Mouse (Mus musculus) heart, postnatal 0 days (tissue): Measurements from ENCODE around the gene Otogl. TPM values are rescaled to one million over a fixed set of nuclear protein-coding genes. Genes with fewer than 3 reads are reported as not detected.
"Not testable (repeated sequence)": the region's sequence is repeated elsewhere in the genome, so short reads cannot be mapped to it uniquely, and the experiment has no call there.

ENCODE experiments used
- ATAC-seq: fragments of 200-750 bp; cut with Nextera tagmentation; 2 replicates; pipeline ENCODE4 v1.8.0; 2017; ENCODE audit warnings: low read depth, moderate number of reproducible peaks, moderate library complexity; ENCODE audit not compliant: insufficient read depth
- DNase-seq: peaks from one replicate; pipeline ENCODE4 v3.0.0-alpha.2; 2016; ENCODE audit warnings: low spot score
- H3K27ac ChIP-seq: fragments of 300-500 bp; sonication (generic); 2 replicates; pipeline ENCODE4 v1.5.1; 2014; ENCODE audit warnings: low read depth, mild to moderate bottlenecking
- H3K27me3 ChIP-seq: fragments of 300-500 bp; sonication (generic); 2 replicates; pipeline ENCODE4 v1.6.1; 2014; ENCODE audit warnings: low read length, mixed read lengths; ENCODE audit not compliant: control insufficient read depth, insufficient read depth
- H3K36me3 ChIP-seq: fragments of 300-500 bp; sonication (generic); replicated peaks from 2 replicates; pipeline ENCODE4 v1.6.1; 2014; ENCODE audit warnings: low read length, mixed read lengths; ENCODE audit not compliant: control insufficient read depth, insufficient read depth
- H3K4me1 ChIP-seq: fragments of 300-500 bp; sonication (generic); 2 replicates; pipeline ENCODE4 v1.6.1; 2014; ENCODE audit warnings: antibody characterized with exemption; ENCODE audit not compliant: control insufficient read depth, insufficient read depth
- H3K4me2 ChIP-seq: fragments of 300-500 bp; sonication (generic); 2 replicates; pipeline ENCODE4 v1.6.1; 2014; ENCODE audit warnings: low read depth, mild to moderate bottlenecking, low read length, moderate library complexity
- H3K4me3 ChIP-seq: fragments of 300-500 bp; sonication (generic); 2 replicates; pipeline ENCODE4 v1.5.1; 2014; ENCODE audit warnings: low read depth, low read length
- H3K9ac ChIP-seq: fragments of 300-500 bp; sonication (generic); replicated peaks from 2 replicates; pipeline ENCODE4 v1.6.1; 2014; ENCODE audit warnings: low read depth, low read length, mixed read lengths
- H3K9me3 ChIP-seq: fragments of 300-500 bp; sonication (generic); replicated peaks from 2 replicates; pipeline ENCODE4 v1.6.1; 2016; ENCODE audit warnings: low read length; ENCODE audit not compliant: control insufficient read depth
- CTCF ChIP-seq: IDR thresholded peaks from 2 replicates; pipeline ENCODE4 v1.5.1; 2016; ENCODE audit warnings: antibody characterized with exemption, control low read depth, low read depth
- EP300 ChIP-seq: IDR thresholded peaks from 2 replicates; pipeline ENCODE4 v1.6.1; 2016; ENCODE audit warnings: antibody characterized with exemption, low read depth
- WGBS: fragments of 180-500 bp; shearing (Covaris S2); extraction: QIAGEN DNeasy Blood & Tissue Kit; methylation state at CpG from one replicate; pipeline ENCODE4 v1.1.7; 2014; 5-methylcytosine and 5-hydroxymethylcytosine counted together
- polyA plus RNA-seq: library from polyadenylated mRNA; unstranded; fragments of >200 nt; fragmentation: Nextera tagmentation; extraction: Ambion mirVana; gene quantifications from 2 replicates; pipeline ENCODE4 v1.2.1, GENCODE M21; 2015
- total RNA-seq: library from RNA; depleted of rRNA; stranded (reverse); fragments of >200 nt; gene quantifications from 2 replicates; pipeline ENCODE4 v1.2.3, GENCODE M21; 2014; ENCODE audit warnings: low replicate concordance

Otogl gene
- total and polyA plus RNA-seq, 2 experiments from 2014 or later, result 0.08 to 0.15 TPM

- ATAC-seq, result peak; percentile 92
- 22% methylated on average over 2 of the region's 2 CpGs for WGBS
- Histone ChIP-seq H3K4me1 (peaks cover 16% of the 10 kb centered on the region; the same call in 1 of the 2 replicates), H3K36me3 (no peaks in the 10 kb centered on the region), H3K9ac (no peak overlapping the region), H3K4me2 (no peak overlapping the region), H3K27me3 (no peaks in the 10 kb centered on the region), H3K27ac (peak overlapping the region; percentile 67), H3K9me3 (no peaks in the 10 kb centered on the region), H3K4me3 (no peak overlapping the region)
- TF ChIP-seq EP300, result no peak
- no peak for TF ChIP-seq CTCF
- peak; percentile 38 for DNase-seq
Measured at GRCm38 (mm10) chr10:107805203-107805602, 106.7 kb downstream of the Otogl start.

DNA sequence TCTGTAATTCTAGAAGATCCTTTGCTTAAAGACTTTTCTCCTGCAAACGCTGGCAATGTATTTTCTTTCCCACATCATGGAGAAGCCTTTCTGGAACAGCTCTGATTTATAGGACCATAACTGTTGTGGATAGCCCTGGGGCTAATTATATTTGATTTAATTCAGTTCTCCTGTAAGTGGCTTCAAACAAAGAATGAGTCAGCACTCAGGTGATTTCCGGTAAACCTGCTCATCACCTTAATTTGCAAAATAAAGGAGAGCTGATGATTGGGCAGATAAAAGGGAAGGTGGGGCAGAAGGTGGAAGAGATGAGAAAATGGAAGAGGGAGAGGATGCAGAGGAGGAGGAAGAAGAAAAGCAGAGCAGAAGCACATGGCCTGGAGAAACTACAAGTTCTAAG is 107.6 kb downstream of the Otogl start:
- not testable (repeated sequence) for H3K36me3 ChIP-seq, H3K4me2 ChIP-seq, H3K27ac ChIP-seq, H3K4me3 ChIP-seq, ATAC-seq, H3K9ac ChIP-seq, H3K9me3 ChIP-seq, DNase-seq, H3K27me3 ChIP-seq
- peaks cover 16% of the 10 kb centered on the region; the same call in 1 of the 2 replicates for H3K4me1 ChIP-seq
- 72% methylated on average over 2 of the region's 2 CpGs for WGBS

GRCm38 (mm10) chr10:107799671-107800353 is 112.1 kb downstream of the Otogl start:
- ATAC-seq (peak; percentile 83), DNase-seq (peak; percentile 80)
- no peak for TF ChIP-seq EP300
- TF ChIP-seq CTCF, result peak; percentile 83

GRCm38 (mm10) chr10:107794812-107795756 is 116.8 kb downstream of the Otogl start:
- H3K9me3 ChIP-seq, result no peaks in the 10 kb centered on the region
- no peak for ATAC-seq
- H3K4me1 ChIP-seq, result no peaks in the 10 kb centered on the region
- no peak for DNase-seq
- no peak overlapping the region for H3K4me3 ChIP-seq
- no peak overlapping the region for H3K27ac ChIP-seq
- H3K4me2 ChIP-seq, result no peak overlapping the region
- 57% methylated on average over 10 of the region's 10 CpGs for WGBS
- H3K27me3 ChIP-seq, result no peaks in the 10 kb centered on the region
- no peak overlapping the region for H3K9ac ChIP-seq
- TF ChIP-seq EP300 (no peak), CTCF (no peak)
- no peaks in the 10 kb centered on the region for H3K36me3 ChIP-seq

More at GRCm38 (mm10) chr10:107799671-107800353, 112.1 kb downstream of the Otogl start:
- H3K4me2 ChIP-seq, result no peak overlapping the region
- peaks cover 5% of the 10 kb centered on the region; the same call in 1 of the 2 replicates for H3K4me1 ChIP-seq
- H3K4me3 ChIP-seq, result no peak overlapping the region
- no peaks in the 10 kb centered on the region for H3K27me3 ChIP-seq
- no peaks in the 10 kb centered on the region for H3K36me3 ChIP-seq
- no peak overlapping the region for H3K9ac ChIP-seq
- H3K27ac ChIP-seq, result no peak overlapping the region
- no peaks in the 10 kb centered on the region for H3K9me3 ChIP-seq
- 2% methylated on average over 7 of the region's 7 CpGs for WGBS

GRCm38 (mm10) chr10:107792491-107792890 is 119.4 kb downstream of the Otogl start:
- Histone ChIP-seq H3K36me3 (no peaks in the 10 kb centered on the region), H3K4me1 (no peaks in the 10 kb centered on the region), H3K27ac (no peak overlapping the region), H3K9me3 (no peaks in the 10 kb centered on the region), H3K4me2 (no peak overlapping the region), H3K9ac (no peak overlapping the region), H3K4me3 (no peak overlapping the region), H3K27me3 (no peaks in the 10 kb centered on the region)
- WGBS, result 78% methylated on average over 3 of the region's 3 CpGs
- ATAC-seq, result no peak
- no peak for TF ChIP-seq CTCF
- no peak for TF ChIP-seq EP300
- DNase-seq, result no peak
